Mouse (Mus musculus) kidney, postnatal 4 days (tissue): ENCODE measurements around the gene Myof.
A peak's percentile ranks its signal among the peaks of the same experiment; 100 is the strongest.

ENCODE experiments used
- DNase-seq, 2 experiments: peaks; one replicate each; pipeline ENCODE4 v3.0.0; 2021; ENCODE audit warnings: mixed read lengths in 2 of 2

Myof gene

DNA sequence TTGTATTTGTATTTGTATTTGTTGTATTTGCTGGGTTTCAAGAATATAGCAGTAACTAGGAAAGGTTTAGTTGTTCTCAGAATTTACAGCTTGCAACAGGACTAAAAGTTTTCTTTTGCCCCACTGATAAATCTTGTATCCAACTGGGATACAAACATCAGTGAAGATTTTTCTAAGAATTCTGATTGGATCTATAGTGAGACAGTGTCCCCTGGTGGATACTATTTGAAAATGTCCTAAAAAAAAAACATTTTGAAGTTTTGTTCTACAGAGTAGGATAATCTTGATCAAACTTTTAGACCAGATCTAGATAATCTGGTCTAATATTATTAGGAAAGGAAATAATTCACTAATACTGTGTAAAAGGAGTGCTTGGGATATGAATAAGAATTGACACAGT is 106.3 kb downstream of the Myof start:
- no peak for DNase-seq

GRCm38 (mm10) chr19:37934640-37935039 is 108.7 kb downstream of the Myof start:
- no peak for DNase-seq

DNA sequence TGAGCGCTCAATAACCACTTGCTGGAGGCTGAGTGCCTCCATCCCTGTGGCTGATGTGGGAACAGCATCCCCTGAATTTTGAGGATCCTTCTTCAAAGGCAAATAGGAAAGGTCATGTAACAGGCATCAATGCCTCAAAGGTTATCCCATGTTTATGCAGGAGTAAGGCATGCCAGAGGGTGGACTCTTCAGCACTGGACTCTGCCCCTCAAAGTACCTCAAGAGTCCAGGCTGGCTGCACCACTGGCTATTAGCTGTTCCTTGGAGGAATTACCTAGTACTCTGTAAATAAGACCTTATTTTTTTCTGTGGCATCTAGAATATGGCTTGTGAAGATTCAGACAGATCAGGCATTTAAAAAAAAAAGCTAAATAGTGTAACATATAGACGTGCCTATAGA is 111.2 kb downstream of the Myof start:
- no peak for DNase-seq

DNA sequence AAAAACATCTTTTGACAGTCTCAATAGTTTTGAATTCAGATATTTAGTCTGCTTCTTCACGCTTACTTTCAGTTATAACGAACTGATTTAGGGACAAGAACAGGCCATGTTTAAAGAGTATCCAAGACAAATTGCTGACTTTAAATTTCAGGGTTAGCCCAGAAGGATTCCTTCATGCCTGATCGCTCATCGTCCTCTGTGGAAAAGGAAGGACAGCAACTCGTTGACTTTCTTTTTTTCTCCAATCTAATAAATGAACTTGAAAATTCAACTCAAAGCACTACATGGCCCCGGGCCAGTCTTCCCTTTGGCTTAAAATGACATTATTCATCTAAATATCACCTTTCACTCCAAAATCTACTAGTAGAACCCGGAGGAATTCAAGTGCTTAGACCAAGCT is 115.5 kb downstream of the Myof start:
- no peak for DNase-seq

- no peak for DNase-seq
These were observed 118.1 kb downstream of the Myof start for GRCm38 (mm10) chr19:37925323-37925722.

DNA sequence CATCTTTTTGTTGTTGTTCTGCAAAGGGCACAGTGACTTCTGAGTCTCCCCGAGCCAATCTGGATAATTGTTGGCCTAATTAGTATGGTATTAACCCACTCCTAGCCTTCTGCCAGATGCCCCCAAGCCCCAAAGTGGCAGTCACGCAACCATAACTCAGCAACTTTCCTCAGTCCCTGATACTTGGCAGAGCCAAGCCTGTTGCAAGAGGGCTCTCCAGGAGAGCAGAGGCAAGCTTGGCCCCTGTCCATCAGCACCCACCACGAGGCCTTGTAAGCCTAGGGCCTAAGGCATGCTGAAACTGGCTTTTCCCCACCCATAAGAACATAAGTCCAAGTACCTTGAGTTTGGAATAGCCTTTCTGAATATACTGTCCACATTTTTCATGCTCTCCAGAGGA is 119.1 kb downstream of the Myof start:
- peak; percentile 45 to 61 for DNase-seq

- DNase-seq, result no peak
These were observed 122.3 kb downstream of the Myof start for GRCm38 (mm10) chr19:37921098-37921497.

GRCm38 (mm10) chr19:37918515-37918932 is 124.9 kb downstream of the Myof start:
- peak; percentile 41 to 60 for DNase-seq

DNA sequence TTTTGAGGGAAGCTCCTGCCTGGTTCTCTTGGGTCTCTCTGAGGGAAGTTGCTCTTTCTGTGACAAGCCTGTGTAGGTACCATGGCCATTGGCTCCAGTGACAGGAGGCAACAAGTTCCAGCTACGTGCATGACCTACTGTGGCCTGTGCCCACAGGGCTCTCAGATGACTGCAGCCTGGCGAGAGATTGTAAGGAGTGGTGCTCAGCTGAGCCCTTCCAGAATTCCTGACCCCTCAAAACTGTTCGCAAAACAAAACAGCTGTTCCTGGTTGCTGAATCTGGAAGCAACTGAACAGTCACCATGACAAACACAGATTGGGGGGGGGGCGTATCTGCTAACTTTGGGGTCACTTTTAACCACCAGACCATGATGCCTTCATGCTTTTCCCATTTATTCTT is 129.1 kb downstream of the Myof start:
- DNase-seq, result no peak

GRCm38 (mm10) chr19:37912501-37912900 is 130.9 kb downstream of the Myof start:
- no peak for DNase-seq

DNA sequence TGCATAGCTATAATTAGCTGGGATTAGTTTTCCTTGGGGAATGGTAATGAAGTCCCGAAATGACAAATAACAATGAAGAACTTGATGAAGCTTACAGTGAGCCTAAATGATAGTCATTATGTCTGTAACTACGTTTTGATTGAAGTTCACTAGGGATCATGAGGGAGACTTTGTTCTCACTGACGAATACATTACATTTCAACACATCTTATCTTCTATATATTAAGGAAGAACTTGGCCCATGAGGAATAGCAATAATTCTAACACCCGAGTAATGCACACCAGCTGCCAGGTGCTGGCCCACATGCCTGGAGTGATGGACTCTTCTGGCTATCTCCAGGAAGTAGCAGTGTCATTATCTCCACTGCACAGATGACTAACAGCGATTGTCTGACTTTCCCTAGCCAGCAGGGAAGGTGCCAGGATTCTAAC is 133.5 kb downstream of the Myof start:
- no peak for DNase-seq

GRCm38 (mm10) chr19:37907451-37908320 is 135.7 kb downstream of the Myof start:
- DNase-seq, result peak; percentile 21 to 36

- DNase-seq, result no peak
These were observed 136.5 kb downstream of the Myof start for GRCm38 (mm10) chr19:37906916-37907315.

- DNase-seq, result no peak
These were observed 147.3 kb downstream of the Myof start for GRCm38 (mm10) chr19:37896081-37896480.

DNA sequence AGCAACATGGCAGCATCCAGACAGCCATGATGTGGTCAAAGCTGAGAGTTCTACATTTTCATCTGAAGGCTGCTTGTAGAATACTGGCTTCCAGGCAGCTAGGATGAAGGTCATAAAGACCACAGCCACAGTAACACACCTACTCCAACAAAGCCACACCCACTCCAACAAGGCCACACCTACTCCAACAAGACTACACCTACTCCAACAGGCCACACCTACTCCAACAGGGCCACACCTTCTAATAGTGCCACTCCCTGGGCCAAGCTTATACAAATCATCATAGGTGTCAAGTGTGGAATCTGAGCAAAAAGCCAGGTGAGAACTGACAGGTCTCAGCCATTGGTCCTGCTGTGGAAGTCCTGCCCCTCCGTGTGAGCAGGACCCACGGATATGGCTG is 152.4 kb downstream of the Myof start:
- DNase-seq, result no peak

DNA sequence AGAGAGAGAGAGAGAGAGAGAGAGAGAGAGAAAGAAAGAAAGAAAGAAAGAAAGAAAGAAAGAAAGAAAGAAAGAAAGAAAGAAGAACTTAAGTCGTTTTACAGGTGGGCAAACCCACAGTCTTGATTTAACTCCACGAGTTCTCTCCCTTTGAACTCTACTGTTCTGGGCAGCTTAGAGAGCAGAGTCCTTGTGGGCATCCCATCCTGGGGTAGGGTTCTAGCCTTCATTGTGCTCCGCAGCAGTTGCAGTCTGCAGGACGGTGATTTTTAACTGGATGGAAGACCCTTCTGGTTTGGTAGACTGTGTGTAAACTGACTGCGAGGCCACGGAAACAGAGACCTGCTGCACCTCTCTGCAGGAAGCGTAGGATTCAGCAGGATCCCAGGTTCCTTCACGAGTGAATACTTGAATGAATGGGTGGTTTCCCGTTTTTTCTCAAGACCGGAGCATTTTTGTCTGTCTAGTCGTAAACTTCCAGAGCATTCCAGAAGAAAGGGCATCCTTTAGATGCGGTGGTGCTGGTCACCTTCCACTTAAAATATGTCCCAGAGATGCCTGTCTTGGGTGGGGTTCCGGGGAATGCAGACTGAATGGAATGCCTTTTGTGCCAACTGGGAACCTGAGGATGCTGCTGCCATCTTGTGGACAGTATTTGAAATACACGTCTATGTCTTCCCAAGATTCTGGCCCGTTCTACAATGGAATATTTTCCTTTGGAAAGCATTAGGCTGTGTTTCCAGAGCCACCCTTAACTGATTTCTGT is 156.8 kb downstream of the Myof start:
- DNase-seq, result peak; percentile 54 to 70

- DNase-seq, result peak; percentile 46 to 60
These were observed 161.8 kb downstream of the Myof start for GRCm38 (mm10) chr19:37881431-37882081.

GRCm38 (mm10) chr19:37877511-37878167 is 165.7 kb downstream of the Myof start:
- DNase-seq, result peak; percentile 35 to 64

GRCm38 (mm10) chr19:37876605-37877245 is 166.7 kb downstream of the Myof start:
- no peak for DNase-seq

DNA sequence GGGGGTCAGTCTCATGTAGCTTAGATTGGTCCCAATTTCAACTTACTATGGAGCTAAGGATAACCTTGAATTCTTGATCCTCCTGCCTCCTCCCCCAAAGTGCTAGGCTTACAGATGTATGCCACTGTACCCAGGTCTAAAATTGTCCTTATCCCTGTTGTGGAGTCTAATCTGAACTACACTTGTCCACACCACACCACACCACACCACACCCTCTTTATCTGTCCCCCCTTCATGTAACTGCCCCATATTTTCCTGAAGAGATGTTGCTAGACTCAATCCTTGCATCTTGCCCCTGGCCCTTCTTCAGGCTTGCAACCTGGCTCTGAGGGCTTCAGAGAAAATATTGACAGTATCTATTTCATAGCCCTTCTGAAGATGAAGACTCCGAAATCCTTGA is 169.9 kb downstream of the Myof start:
- no peak for DNase-seq

DNA sequence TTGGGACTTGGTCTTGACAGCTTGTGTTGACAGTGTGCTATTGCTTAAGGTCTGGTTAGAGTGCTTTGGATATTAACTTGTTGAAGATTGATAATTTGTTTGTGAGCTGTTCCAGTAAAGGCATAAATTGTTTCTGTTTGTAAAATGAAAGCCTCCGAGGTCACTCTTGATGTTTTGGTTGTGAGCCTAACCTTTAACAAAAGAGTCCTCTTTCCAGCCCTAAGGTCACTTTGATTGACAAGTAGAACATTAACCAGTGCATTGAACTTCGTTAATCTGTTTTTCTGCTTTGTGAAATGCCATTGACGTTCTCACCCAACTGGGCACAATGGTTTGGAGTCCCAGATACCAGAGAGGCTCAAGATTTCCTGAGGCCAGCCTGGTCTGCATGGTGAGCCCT is 175.8 kb downstream of the Myof start:
- DNase-seq, result no peak

DNA sequence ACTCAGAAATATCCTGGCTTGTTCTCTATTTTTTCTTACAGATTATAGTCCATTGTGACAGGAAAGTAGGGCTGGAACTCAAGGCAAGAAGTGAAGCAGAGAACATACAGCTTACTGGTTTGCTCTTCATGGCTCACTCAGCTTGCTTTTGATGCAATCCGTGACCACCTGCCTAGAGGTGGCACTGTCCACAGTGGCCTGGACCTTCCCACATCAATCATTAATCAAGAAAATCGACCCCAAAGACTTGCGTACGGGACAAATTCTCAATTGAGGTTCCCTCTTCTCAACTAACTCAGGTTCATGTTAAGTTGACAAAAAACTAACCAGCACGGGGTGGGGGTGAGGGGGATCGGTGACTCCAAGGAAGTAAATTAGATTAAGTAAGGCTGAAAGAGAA is 176.4 kb downstream of the Myof start:
- no peak for DNase-seq
